Mouse (Mus musculus) liver, embryonic 14.5 days (tissue): ENCODE data around the gene Mbnl2.

Experiments
- CTCF ChIP-seq: IDR thresholded peaks from 2 replicates; pipeline ENCODE4 v1.5.1; 2016; ENCODE audit warnings: antibody characterized with exemption, low read depth, control low read depth
- EP300 ChIP-seq: IDR thresholded peaks from 2 replicates; pipeline ENCODE4 v1.6.1; 2016; ENCODE audit warnings: antibody characterized with exemption, low read depth

GRCm38 (mm10) chr14:120325673-120326072, 50.2 kb downstream of the Mbnl2 start:
- no peak for TF ChIP-seq CTCF
- no peak for TF ChIP-seq EP300
